Mouse (Mus musculus) liver, embryonic 14.5 days (tissue): Measurements from ENCODE around the gene Mpi.

Experiments
- CTCF ChIP-seq: IDR thresholded peaks from 2 replicates; pipeline ENCODE4 v1.5.1; 2016; ENCODE audit warnings: antibody characterized with exemption, low read depth, control low read depth
- EP300 ChIP-seq: IDR thresholded peaks from 2 replicates; pipeline ENCODE4 v1.6.1; 2016; ENCODE audit warnings: antibody characterized with exemption, low read depth

DNA sequence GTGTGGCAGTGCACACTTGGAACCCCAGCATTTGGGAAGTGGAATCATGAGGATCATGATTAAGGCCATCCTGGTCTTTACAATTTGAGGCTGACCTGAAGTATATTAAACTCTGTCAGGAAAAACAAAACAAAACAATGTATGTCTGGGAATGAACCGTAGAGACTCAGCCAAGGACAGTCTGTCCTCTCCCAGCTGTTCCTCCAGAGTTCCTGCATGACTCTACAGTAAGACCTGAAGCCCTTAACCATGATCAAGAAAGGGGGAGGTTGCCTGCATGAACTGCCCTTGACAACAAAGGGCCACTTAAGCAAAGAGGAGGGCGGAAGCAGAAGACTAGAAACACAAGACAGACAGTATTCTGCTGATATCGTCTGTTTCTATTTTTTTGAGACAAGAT is 23.0 kb upstream of the Mpi start:
- TF ChIP-seq EP300 (no peak), CTCF (no peak)
